Mouse (Mus musculus) midbrain, embryonic 13.5 days (tissue): Measurements from ENCODE around the gene Adad1. TPM values are rescaled to one million over a fixed set of nuclear protein-coding genes. Genes with fewer than 3 reads are reported as not detected.

ENCODE experiments used
- ATAC-seq: fragments of 200-750 bp; cut with Nextera tagmentation; 2 replicates; pipeline ENCODE4 v1.8.0; 2017; ENCODE audit warnings: mild to moderate bottlenecking, moderate TSS enrichment, moderate library complexity
- H3K27ac ChIP-seq: fragments of 300-500 bp; sonication (generic); 2 replicates; pipeline ENCODE4 v1.5.1; 2015; ENCODE audit warnings: inconsistent platforms, mild to moderate bottlenecking, moderate library complexity
- H3K27me3 ChIP-seq: fragments of 300-500 bp; sonication (generic); 2 replicates; pipeline ENCODE4 v1.6.1; 2015; ENCODE audit warnings: mild to moderate bottlenecking, inconsistent platforms
- H3K36me3 ChIP-seq: fragments of 300-500 bp; sonication (generic); 2 replicates; pipeline ENCODE4 v1.6.1; 2015; ENCODE audit warnings: mild to moderate bottlenecking, inconsistent platforms
- H3K4me1 ChIP-seq: fragments of 300-500 bp; sonication (generic); replicated peaks from 2 replicates; pipeline ENCODE4 v1.6.1; 2015; ENCODE audit warnings: inconsistent platforms
- H3K4me2 ChIP-seq: fragments of 300-500 bp; sonication (generic); replicated peaks from 2 replicates; pipeline ENCODE4 v1.6.1; 2015; ENCODE audit warnings: moderate library complexity, mild to moderate bottlenecking, inconsistent platforms
- H3K4me3 ChIP-seq: fragments of 300-500 bp; sonication (generic); replicated peaks from 2 replicates; pipeline ENCODE4 v1.5.1; 2015; ENCODE audit warnings: mild to moderate bottlenecking, inconsistent platforms
- H3K9ac ChIP-seq: fragments of 300-500 bp; sonication (generic); replicated peaks from 2 replicates; pipeline ENCODE4 v1.6.1; 2015; ENCODE audit warnings: mild to moderate bottlenecking, inconsistent platforms
- H3K9me3 ChIP-seq: fragments of 300-500 bp; sonication (generic); 2 replicates; pipeline ENCODE4 v1.6.1; 2016; ENCODE audit warnings: mild to moderate bottlenecking, inconsistent platforms
- WGBS: fragments of 180-500 bp; shearing (Covaris S2); methylation state at CpG from one replicate; pipeline ENCODE4 v1.1.7; 2015; 5-methylcytosine and 5-hydroxymethylcytosine counted together
- polyA plus RNA-seq: library from polyadenylated mRNA; unstranded; fragments of >200 nt; fragmentation: Nextera tagmentation; extraction: Ambion mirVana; gene quantifications from 2 replicates; pipeline ENCODE4 v1.2.1, GENCODE M21; 2015

Adad1 gene
- polyA plus RNA-seq = 0.13 and 0.32 TPM in 2 replicates

DNA sequence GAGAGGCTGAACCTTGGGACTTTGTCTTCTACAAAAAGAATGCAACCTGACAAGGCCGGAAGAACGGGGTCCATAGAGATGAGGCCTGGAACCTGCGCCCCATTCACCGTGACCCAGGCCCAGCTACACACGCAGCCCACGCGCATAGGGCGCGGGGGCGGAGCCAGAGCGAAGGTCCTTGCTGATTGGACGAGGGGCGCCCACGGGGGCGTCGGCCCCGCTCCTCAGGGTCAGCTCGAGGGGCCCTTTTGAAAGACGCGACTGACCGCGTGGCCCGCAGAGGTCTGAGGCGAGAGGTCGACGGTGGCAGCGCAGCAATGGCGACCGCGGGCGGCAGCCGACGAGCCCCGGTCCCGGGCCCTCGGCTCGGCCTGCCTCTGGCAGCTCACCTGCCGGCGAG is at the start of gene Adad1:
Gene Adad1 (plus strand): TSS at position 122 of the 400 bp plus-strand sequence.
- Histone ChIP-seq H3K4me3 (peak within 1 kb of the TSS; percentile 20; the same call in 1 of the 2 replicates), H3K27me3 (no peaks in the 10 kb centered on the region), H3K9ac (no peak within 1 kb of the TSS), H3K4me2 (peak within 1 kb of the TSS; percentile 40), H3K9me3 (peaks cover 23% of the 10 kb centered on the region), H3K27ac (no peak within 1 kb of the TSS), H3K4me1 (no peaks in the 10 kb centered on the region), H3K36me3 (no peaks in the 10 kb centered on the region)
- 56% methylated on average over 38 of the region's 39 CpGs for WGBS
- 0 out of 2 replicates have a peak, but pooled peaks have one; percentile 14 for ATAC-seq

DNA sequence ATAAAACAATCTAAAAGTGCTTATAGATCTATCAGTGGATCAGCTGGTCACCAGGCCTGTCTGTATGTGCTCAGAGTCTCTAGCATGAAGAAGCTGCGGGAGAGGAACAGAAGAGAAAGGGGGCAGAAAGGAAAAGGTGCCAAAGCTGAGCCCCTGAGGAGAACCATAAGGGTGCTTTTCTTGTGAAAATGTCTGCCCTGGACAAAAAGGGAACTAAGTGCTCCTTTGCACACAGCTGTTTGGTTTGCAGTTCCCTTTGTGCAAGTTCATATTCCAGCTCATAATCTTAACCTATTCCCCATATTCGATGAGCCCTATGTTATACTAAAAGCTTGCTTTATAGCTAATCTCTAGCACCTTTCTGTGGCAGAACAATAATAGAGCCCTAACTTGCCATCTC is 25.3 kb upstream of the Adad1 start:
- no peak for ATAC-seq
- H3K4me2 ChIP-seq = no peak overlapping the region
- H3K36me3 ChIP-seq = peaks cover 45% of the 10 kb centered on the region
- H3K27me3 ChIP-seq = no peaks in the 10 kb centered on the region
- no peak overlapping the region for H3K9ac ChIP-seq
- no peak overlapping the region for H3K27ac ChIP-seq
- H3K9me3 ChIP-seq = no peaks in the 10 kb centered on the region
- WGBS = 89% methylated on average over 2 of the region's 2 CpGs
- H3K4me1 ChIP-seq = no peaks in the 10 kb centered on the region
- H3K4me3 ChIP-seq = no peak overlapping the region

DNA sequence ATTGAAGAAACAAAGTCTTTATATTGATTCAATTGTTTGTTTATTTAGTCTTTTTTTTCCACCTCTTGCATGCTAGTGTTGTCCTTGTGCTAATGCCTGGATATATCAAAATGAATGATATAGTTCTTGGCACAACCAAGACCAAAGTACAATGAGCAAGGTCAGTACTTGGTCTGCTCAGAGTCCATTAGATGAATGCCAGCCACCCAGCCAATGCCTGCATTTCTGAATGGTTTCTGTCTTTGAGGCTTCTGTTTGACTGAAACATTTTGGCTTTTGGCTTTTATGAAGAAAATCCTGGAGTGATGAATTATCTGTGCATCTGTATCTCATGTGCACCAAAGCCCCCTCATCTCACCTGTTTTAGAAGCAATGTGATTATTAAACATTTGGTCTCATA is 23.5 kb upstream of the Adad1 start:
- H3K27me3 ChIP-seq = no peaks in the 10 kb centered on the region
- no peak for ATAC-seq
- peaks cover 45% of the 10 kb centered on the region for H3K36me3 ChIP-seq
- no peaks in the 10 kb centered on the region for H3K9me3 ChIP-seq
- no peak overlapping the region for H3K9ac ChIP-seq
- no peak overlapping the region for H3K4me2 ChIP-seq
- H3K4me3 ChIP-seq = no peak overlapping the region
- H3K4me1 ChIP-seq = no peaks in the 10 kb centered on the region
- no peak overlapping the region for H3K27ac ChIP-seq

DNA sequence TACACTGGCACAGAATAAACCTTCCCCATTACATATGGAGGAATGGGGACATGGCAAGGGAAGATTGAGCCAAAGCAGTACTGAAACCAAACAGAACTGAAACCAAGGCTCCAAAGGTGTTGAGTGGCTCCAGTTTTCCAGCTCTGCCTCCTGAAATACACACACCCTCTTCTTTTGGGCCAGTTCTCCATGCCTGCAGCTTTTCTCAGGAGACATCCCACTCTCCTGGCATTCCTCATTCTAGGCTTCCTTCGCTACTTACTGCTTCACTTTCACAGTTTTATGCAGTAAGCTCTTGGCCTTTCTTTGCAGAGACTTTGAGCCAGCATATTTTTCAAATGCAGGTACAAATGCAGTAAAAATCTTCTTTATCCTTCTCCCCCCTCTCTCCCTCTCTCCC is 11.8 kb upstream of the Adad1 start:
- H3K4me2 ChIP-seq = no peak overlapping the region
- H3K9me3 ChIP-seq = no peaks in the 10 kb centered on the region
- H3K36me3 ChIP-seq = peaks cover 23% of the 10 kb centered on the region
- H3K27me3 ChIP-seq = no peaks in the 10 kb centered on the region
- no peak for ATAC-seq
- 100% methylated on average over 1 of the region's 1 CpGs for WGBS
- H3K27ac ChIP-seq = no peak overlapping the region
- no peaks in the 10 kb centered on the region for H3K4me1 ChIP-seq
- H3K4me3 ChIP-seq = no peak overlapping the region
- no peak overlapping the region for H3K9ac ChIP-seq

DNA sequence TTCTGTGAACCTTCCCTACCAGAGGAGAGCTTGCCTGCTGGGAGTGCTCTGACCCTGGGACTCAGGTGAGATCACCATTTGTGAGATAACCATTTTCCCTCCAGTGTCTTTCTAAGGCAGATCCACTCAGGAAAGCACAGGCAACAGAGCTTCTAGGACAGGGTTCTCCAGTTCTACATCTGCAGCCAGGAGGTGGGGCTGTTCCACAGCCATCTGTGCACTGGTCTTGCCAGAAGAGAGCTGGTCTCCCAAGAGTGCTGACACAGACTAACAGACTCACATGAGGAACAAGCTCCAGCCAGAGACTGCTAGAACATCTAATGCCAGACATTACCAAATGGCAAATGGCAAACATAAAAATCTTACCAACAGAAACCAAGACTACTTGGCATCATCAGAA is 9.9 kb downstream of the Adad1 start:
- H3K4me2 ChIP-seq = no peak overlapping the region
- H3K9ac ChIP-seq = no peak overlapping the region
- no peak overlapping the region for H3K27ac ChIP-seq
- H3K9me3 ChIP-seq = peaks cover 5% of the 10 kb centered on the region; the same call in 1 of the 2 replicates
- no peak for ATAC-seq
- no peaks in the 10 kb centered on the region for H3K36me3 ChIP-seq
- H3K27me3 ChIP-seq = no peaks in the 10 kb centered on the region
- H3K4me1 ChIP-seq = no peaks in the 10 kb centered on the region
- H3K4me3 ChIP-seq = no peak overlapping the region

DNA sequence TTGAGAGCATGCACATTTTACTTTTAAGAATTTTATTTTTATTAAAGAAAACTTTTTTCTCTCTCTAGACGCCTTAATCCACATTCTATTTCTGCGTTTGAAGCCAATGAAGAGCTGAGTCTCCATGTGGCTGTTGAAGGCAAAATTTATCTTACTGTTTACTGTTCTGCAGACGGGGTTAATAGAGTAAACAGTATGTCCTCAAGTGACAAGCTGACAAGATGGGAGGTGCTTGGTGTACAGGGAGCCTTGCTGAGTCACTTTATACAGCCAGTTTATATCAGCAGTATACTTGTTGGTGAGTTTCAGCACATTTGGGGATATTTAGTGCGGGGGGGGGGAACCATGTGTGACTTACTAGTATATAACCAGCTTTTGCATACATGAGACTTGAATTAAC is 21.5 kb downstream of the Adad1 start:
- Histone ChIP-seq H3K4me2 (no peak overlapping the region), H3K36me3 (no peaks in the 10 kb centered on the region), H3K9me3 (no peaks in the 10 kb centered on the region), H3K4me3 (no peak overlapping the region), H3K9ac (no peak overlapping the region), H3K27me3 (no peaks in the 10 kb centered on the region), H3K27ac (no peak overlapping the region), H3K4me1 (no peaks in the 10 kb centered on the region)
- 86% methylated on average over 4 of the region's 4 CpGs for WGBS
- ATAC-seq = no peak

DNA sequence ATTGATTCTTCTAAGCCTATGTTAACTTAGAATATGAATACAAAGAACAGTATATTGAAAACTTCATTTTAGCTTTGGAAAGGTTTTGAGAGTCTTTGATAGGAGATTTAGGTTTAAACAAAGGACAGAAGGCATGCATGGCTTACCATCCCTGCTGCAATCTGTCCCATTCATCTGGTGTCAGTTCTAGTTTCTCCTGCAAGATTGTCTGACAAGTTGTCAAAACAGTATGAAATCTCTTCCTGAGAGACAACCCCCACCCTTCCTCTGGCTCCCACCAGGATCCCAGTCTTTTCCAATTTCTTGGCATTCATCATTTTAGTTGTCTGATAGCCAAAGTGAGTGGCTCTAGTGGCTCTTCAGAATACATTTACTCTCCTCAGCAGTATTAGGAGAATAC is 27.4 kb downstream of the Adad1 start:
- no peaks in the 10 kb centered on the region for H3K36me3 ChIP-seq
- no peaks in the 10 kb centered on the region for H3K9me3 ChIP-seq
- H3K27ac ChIP-seq = no peak overlapping the region
- no peak overlapping the region for H3K9ac ChIP-seq
- no peaks in the 10 kb centered on the region for H3K27me3 ChIP-seq
- H3K4me2 ChIP-seq = no peak overlapping the region
- no peak overlapping the region for H3K4me3 ChIP-seq
- no peak for ATAC-seq
- no peaks in the 10 kb centered on the region for H3K4me1 ChIP-seq

DNA sequence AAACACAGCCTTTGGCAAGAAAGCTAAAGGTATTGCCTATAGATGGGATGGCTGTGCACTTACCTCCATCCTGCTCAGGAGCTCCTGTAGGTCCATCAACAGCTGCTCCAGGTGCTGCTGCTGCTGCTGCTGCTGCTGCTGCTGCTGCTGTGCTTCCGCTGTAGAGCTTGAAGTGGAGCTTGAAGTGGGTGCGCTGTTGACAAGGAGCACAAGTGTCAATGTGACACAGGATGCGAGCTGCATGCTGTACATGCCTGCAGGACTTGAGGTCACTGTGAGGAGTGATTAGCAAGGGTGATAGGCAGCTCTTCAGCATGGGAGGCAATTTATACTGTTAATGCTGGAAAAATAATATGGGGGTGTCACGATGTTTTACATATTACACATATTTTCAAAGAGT is 62.3 kb downstream of the Adad1 start, which contains the start of gene Il2:
Gene Il2 (minus strand): TSS at position 305 of the 400 bp plus-strand sequence.
- Histone ChIP-seq H3K4me1 (no peaks in the 10 kb centered on the region), H3K27ac (no peak within 1 kb of the TSS), H3K36me3 (no peaks in the 10 kb centered on the region), H3K4me3 (no peak within 1 kb of the TSS), H3K27me3 (no peaks in the 10 kb centered on the region), H3K4me2 (no peak within 1 kb of the TSS), H3K9me3 (no peaks in the 10 kb centered on the region), H3K9ac (no peak within 1 kb of the TSS)
- 80% methylated on average over 4 of the region's 4 CpGs for WGBS
- no peak for ATAC-seq

DNA sequence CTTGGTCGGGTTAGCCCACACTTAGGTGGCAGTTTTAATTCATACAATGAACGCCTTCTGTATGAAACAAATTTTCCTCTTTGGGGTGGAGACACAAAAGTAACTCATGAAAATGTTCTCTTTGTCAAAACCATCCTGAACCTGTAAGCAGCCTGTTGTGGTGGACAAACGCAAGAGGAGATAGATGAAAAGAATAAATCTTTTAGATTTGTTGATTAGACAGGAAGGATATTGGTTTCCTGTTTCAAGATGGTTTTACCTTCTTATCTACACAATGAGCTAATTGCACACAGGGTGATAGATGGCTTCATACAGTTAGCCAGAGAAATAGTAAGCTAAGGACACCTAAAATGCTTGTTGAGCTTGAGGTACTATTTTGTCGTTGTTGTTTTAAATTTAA is 62.8 kb downstream of the Adad1 start:
- WGBS = 90% methylated on average over 4 of the region's 4 CpGs
- H3K27me3 ChIP-seq = no peaks in the 10 kb centered on the region
- no peak overlapping the region for H3K9ac ChIP-seq
- H3K4me2 ChIP-seq = no peak overlapping the region
- ATAC-seq = no peak
- H3K36me3 ChIP-seq = no peaks in the 10 kb centered on the region
- H3K27ac ChIP-seq = no peak overlapping the region
- H3K4me1 ChIP-seq = no peaks in the 10 kb centered on the region
- H3K9me3 ChIP-seq = no peaks in the 10 kb centered on the region
- H3K4me3 ChIP-seq = no peak overlapping the region

DNA sequence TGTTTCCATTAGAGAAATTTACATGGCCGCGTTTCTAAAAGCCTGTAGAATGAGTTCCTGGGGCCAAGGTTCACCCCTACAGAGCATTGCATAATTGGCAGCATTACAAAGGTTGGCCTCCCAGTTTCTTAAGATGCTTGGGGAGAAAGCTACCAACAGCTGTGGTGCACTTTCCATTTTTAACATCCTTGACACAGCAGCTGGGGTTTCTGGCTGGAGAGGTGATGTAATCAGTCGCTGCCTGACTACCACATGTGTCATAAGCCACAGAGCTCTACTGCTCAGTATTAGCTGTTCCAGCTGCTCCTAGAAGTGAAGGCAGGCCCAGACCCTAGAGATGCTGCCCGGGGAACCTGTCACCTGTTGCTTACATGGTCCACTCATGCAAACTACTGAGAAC is 64.9 kb downstream of the Adad1 start:
- H3K4me2 ChIP-seq = no peak overlapping the region
- 63% methylated on average over 4 of the region's 4 CpGs for WGBS
- H3K4me3 ChIP-seq = no peak overlapping the region
- no peaks in the 10 kb centered on the region for H3K9me3 ChIP-seq
- no peak for ATAC-seq
- no peaks in the 10 kb centered on the region for H3K27me3 ChIP-seq
- no peaks in the 10 kb centered on the region for H3K36me3 ChIP-seq
- H3K4me1 ChIP-seq = no peaks in the 10 kb centered on the region
- no peak overlapping the region for H3K9ac ChIP-seq
- no peak overlapping the region for H3K27ac ChIP-seq

DNA sequence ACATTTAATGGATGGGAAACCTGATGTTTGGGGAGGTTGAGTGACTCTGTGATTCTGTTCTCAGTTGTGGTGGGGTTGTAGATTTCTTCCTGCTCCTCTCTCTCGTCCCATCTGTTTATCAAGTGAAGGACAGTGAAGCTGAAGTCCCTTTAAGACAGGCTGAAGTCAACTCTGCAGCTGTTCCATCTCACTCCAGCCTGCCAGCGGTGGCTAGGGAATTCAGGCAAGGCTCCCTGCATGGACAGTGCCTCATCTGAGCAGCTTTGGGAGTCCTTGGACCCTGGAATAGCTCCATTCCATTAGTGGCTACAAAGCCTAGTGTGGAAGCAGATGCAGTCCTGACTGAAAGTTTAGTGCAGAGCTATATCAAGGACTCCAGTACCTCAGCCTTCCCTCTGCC is 65.7 kb downstream of the Adad1 start:
- 63% methylated on average over 2 of the region's 2 CpGs for WGBS
- ATAC-seq = no peak

DNA sequence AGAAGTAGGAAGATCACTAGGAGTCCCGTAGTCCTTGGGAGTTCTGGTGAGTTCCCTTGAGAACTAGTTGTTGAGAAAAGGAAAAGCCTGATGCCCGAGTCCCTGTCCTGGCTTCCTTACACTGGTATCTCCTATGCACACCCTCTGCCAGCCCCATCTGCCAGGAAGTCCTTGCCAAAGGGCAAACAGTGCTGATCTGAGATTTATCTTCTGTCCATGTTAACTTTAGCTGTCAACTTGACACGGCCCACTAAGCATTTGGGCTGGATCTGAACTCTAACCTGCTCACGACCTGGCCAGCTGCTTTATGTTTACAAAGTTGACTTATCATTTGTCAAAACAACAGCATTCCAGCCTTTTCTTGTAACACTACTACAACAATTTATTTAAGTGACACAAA is 73.9 kb downstream of the Adad1 start:
- WGBS = 78% methylated on average over 4 of the region's 4 CpGs
- Histone ChIP-seq H3K4me1 (no peaks in the 10 kb centered on the region), H3K36me3 (no peaks in the 10 kb centered on the region), H3K9me3 (no peaks in the 10 kb centered on the region), H3K27ac (no peak overlapping the region), H3K4me3 (no peak overlapping the region), H3K9ac (no peak overlapping the region), H3K4me2 (no peak overlapping the region), H3K27me3 (no peaks in the 10 kb centered on the region)
- no peak for ATAC-seq

More for the DNA sequence above, 65.7 kb downstream of the Adad1 start:
- H3K9ac ChIP-seq = no peak overlapping the region
- no peaks in the 10 kb centered on the region for H3K36me3 ChIP-seq
- H3K27me3 ChIP-seq = no peaks in the 10 kb centered on the region
- no peaks in the 10 kb centered on the region for H3K4me1 ChIP-seq
- no peak overlapping the region for H3K27ac ChIP-seq
- H3K9me3 ChIP-seq = no peaks in the 10 kb centered on the region
- H3K4me3 ChIP-seq = no peak overlapping the region
- no peak overlapping the region for H3K4me2 ChIP-seq

DNA sequence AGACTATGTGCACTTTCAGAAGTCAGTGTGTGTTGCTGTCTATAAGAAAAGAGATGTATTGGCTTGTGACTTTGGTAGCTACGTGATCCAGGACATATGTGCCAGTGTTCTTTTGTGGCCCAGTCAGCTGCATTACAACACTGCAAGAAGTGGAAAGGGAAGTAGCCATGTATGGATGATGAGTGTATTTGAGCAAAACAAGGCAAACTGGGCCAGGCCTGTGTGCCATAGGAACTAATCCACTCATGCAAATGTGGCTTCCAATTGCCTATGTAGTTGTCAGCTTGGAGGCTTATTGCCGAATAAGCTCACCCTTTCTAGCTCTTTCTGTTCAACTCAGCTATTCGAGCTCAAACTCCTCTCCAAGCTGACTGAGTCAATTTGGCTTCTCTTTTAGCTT is 75.9 kb downstream of the Adad1 start:
- H3K4me1 ChIP-seq = no peaks in the 10 kb centered on the region
- no peaks in the 10 kb centered on the region for H3K9me3 ChIP-seq
- no peak overlapping the region for H3K4me3 ChIP-seq
- no peak overlapping the region for H3K9ac ChIP-seq
- H3K27ac ChIP-seq = no peak overlapping the region
- no peaks in the 10 kb centered on the region for H3K27me3 ChIP-seq
- H3K4me2 ChIP-seq = no peak overlapping the region
- no peak for ATAC-seq
- no peaks in the 10 kb centered on the region for H3K36me3 ChIP-seq
- WGBS = 82% methylated on average over 3 of the region's 3 CpGs
